Mouse (Mus musculus): Measurements from ENCODE around the gene Plk5. TPM values are rescaled to one million over a fixed set of nuclear protein-coding genes. Genes with fewer than 3 reads are reported as not detected.

Plk5 gene
- polyA plus RNA-seq, 1 experiment: 11.1 TPM

DNA sequence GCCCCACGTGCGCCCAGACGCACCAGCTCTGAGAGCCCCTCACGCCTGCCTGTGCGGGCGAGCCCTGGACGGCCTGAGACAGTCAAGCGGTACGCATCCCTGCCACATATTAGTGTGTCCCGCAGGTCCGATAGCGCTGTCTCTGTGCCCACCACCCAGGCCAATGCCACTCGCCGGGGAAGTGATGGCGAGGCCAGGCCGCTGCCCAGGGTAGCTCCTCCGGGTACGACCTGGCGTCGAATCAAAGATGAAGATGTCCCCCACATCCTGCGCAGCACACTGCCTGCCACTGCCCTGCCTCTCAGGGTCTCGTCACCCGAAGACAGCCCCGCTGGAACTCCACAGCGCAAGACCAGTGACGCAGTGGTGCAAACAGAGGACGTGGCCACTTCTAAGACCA, 40.9 kb upstream of the Plk5 start:
- Histone ChIP-seq H3K36me3 (ENCODE audit: control insufficient read depth, insufficient read depth, low read length, poor library complexity, severe bottlenecking) (no peaks in the 10 kb centered on the region), H3K27me3 (ENCODE audit: control insufficient read depth, insufficient read depth, low read length, poor library complexity, severe bottlenecking) (no peaks in the 10 kb centered on the region), H3K4me3 (ENCODE audit: low read depth, low read length) (peak overlapping the region; percentile 14), H3K4me1 (ENCODE audit: control insufficient read depth, insufficient read depth, low read length) (no peaks in the 10 kb centered on the region), H3K9me3 (replicated peaks; ENCODE audit: control insufficient read depth, insufficient read depth, low read length, poor library complexity, severe bottlenecking) (no peaks in the 10 kb centered on the region), H3K27ac (ENCODE audit: insufficient read depth, low read length) (no peak overlapping the region), H3K9ac (ENCODE audit: low read depth, poor library complexity, severe bottlenecking) (0 out of 2 replicates have a peak overlapping the region, but pooled peaks have one; percentile 9)
- TF ChIP-seq CTCF (IDR thresholded peaks at IDR 0.05; ENCODE audit: low read depth, low read length) (no peak), POLR2A (IDR thresholded peaks at IDR 0.05; ENCODE audit: insufficient read depth, low read length) (no peak), EP300 (IDR thresholded peaks at IDR 0.05; ENCODE audit: insufficient read depth, low read depth, low read length) (no peak)

DNA sequence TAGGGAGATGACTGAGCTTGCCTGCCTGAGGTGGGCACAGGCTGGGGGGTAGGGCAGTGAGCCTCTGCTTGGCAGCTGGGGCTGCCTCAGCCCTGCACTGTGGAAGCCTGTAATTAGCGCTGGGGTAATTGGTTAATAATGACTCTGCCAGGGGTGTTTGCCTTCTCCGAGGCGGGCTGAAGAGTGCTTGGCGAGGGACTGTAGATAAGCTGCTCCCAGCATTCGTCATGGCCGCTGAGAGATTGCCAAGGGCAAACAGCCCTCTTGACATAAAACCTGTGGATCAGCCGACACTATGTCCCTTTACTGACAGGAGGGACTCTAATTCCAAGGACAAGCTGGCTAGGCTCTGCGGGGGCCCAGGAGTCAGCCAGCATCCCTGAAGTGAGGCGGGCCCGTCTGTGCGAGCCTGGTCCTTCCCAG, 39.9 kb upstream of the Plk5 start:
- Histone ChIP-seq H3K4me3 (ENCODE audit: low read depth, low read length) (no peak overlapping the region), H3K27ac (ENCODE audit: insufficient read depth, low read length) (no peak overlapping the region), H3K4me1 (ENCODE audit: control insufficient read depth, insufficient read depth, low read length) (peaks cover 1% of the 10 kb centered on the region), H3K9me3 (replicated peaks; ENCODE audit: control insufficient read depth, insufficient read depth, low read length, poor library complexity, severe bottlenecking) (no peaks in the 10 kb centered on the region), H3K9ac (ENCODE audit: low read depth, poor library complexity, severe bottlenecking) (no peak overlapping the region), H3K27me3 (ENCODE audit: control insufficient read depth, insufficient read depth, low read length, poor library complexity, severe bottlenecking) (no peaks in the 10 kb centered on the region), H3K36me3 (ENCODE audit: control insufficient read depth, insufficient read depth, low read length, poor library complexity, severe bottlenecking) (no peaks in the 10 kb centered on the region)
- TF ChIP-seq POLR2A (IDR thresholded peaks at IDR 0.05; ENCODE audit: insufficient read depth, low read length) (no peak), EP300 (IDR thresholded peaks at IDR 0.05; ENCODE audit: insufficient read depth, low read depth, low read length) (no peak), CTCF (IDR thresholded peaks at IDR 0.05; ENCODE audit: low read depth, low read length) (no peak)

DNA sequence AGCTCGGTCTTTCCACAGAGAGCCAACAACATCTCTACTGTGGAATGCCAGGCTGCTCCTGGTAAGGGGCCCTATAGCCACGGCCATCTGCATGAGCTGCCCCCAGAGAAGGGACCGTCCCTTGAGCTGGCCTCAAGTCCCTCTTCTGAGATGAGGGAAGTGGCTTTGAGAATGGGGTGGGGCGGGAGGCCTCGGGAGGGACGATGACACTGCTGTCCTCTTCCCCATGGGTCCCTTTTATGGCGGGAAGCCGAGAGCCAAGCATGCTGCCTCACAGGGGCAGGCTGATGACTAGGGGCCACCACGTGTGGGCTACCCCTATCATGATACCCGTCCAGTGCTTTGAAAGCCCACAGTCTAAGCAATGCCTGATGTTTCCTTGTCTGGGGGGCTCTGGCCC, 39.2 kb upstream of the Plk5 start:
- no peak overlapping the region for H3K27ac ChIP-seq (ENCODE audit: insufficient read depth, low read length)
- no peaks in the 10 kb centered on the region for H3K27me3 ChIP-seq (ENCODE audit: control insufficient read depth, insufficient read depth, low read length, poor library complexity, severe bottlenecking)
- no peaks in the 10 kb centered on the region for H3K36me3 ChIP-seq (ENCODE audit: control insufficient read depth, insufficient read depth, low read length, poor library complexity, severe bottlenecking)
- TF ChIP-seq CTCF (IDR thresholded peaks at IDR 0.05; ENCODE audit: low read depth, low read length) (no peak), POLR2A (IDR thresholded peaks at IDR 0.05; ENCODE audit: insufficient read depth, low read length) (no peak), EP300 (IDR thresholded peaks at IDR 0.05; ENCODE audit: insufficient read depth, low read depth, low read length) (no peak)
- H3K9ac ChIP-seq (ENCODE audit: low read depth, poor library complexity, severe bottlenecking): no peak overlapping the region
- H3K4me1 ChIP-seq (ENCODE audit: control insufficient read depth, insufficient read depth, low read length): peaks cover 1% of the 10 kb centered on the region
- H3K4me3 ChIP-seq (ENCODE audit: low read depth, low read length): no peak overlapping the region
- no peaks in the 10 kb centered on the region for H3K9me3 ChIP-seq (replicated peaks; ENCODE audit: control insufficient read depth, insufficient read depth, low read length, poor library complexity, severe bottlenecking)

DNA sequence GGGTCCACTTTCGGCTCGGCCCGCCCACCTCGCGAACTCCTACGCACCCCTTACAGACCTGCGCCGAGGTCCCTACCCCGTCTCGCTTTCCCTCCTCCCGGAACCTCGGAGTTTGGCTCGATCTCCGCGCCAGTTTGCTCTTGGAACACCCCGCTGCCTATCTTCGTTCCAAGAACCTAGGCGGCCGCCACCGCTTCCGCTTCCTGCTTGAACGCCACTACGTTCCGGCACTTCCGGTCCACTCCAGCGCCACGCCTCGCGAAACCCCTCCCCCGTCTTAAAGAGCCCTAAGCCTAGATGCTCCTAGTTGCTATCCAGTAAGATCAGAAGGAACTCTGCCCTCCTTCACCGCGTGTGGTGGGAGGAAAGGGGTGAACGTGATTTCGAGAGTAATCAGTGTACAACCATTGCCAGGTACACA, 35.9 kb upstream of the Plk5 start, which contains the start of gene 2310011J03Rik:
Gene 2310011J03Rik, minus strand, starts transcription at position 198 of the 421 bp plus-strand sequence.
- Histone ChIP-seq H3K27me3 (ENCODE audit: control insufficient read depth, insufficient read depth, low read length, poor library complexity, severe bottlenecking) (no peaks in the 10 kb centered on the region), H3K9me3 (replicated peaks; ENCODE audit: control insufficient read depth, insufficient read depth, low read length, poor library complexity, severe bottlenecking) (no peaks in the 10 kb centered on the region), H3K4me1 (ENCODE audit: control insufficient read depth, insufficient read depth, low read length) (peaks cover 1% of the 10 kb centered on the region), H3K9ac (ENCODE audit: low read depth, poor library complexity, severe bottlenecking) (peak within 1 kb of the TSS; percentile 67), H3K27ac (ENCODE audit: insufficient read depth, low read length) (peak within 1 kb of the TSS; percentile 37; the same call in 1 of the 2 replicates), H3K36me3 (ENCODE audit: control insufficient read depth, insufficient read depth, low read length, poor library complexity, severe bottlenecking) (no peaks in the 10 kb centered on the region), H3K4me3 (ENCODE audit: low read depth, low read length) (peak within 1 kb of the TSS; percentile 83)
- TF ChIP-seq CTCF (IDR thresholded peaks at IDR 0.05; ENCODE audit: low read depth, low read length): no peak
- no peak for TF ChIP-seq POLR2A (IDR thresholded peaks at IDR 0.05; ENCODE audit: insufficient read depth, low read length)
- no peak for TF ChIP-seq EP300 (IDR thresholded peaks at IDR 0.05; ENCODE audit: insufficient read depth, low read depth, low read length)

DNA sequence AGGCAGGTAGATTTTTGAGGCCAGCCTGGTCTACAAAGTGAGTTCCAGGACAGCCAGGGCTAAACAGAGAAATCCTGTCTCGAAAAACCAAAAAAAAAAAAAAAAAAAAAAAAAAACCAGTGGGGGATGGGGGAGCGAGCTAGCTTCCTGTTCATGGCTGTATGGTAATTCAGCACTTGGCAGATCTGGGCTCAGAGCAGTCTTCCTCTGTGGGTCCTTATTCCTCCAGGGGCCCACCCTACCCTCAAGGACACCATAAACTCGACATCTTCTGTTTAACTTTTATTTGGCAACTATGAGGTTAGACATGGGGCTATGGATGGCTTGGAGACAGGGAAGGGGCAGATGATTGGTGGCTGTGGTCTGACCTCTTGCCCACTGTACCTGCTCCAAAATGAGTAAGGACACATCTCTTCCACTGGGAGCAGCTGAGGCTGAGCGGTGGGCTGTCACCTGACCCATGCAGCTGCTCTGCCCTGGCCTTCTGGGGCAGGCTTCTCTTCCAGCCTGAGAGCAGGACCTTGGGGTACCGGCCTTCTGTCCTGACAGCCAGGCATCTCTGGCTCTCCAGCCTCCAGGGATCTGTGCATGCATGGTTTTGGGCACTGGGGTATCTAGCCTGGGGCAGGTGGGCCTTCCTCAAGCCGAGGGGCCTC, 35.1 kb upstream of the Plk5 start:
- peaks cover 1% of the 10 kb centered on the region for H3K4me1 ChIP-seq (ENCODE audit: control insufficient read depth, insufficient read depth, low read length)
- H3K9ac ChIP-seq (ENCODE audit: low read depth, poor library complexity, severe bottlenecking): no peak overlapping the region
- H3K36me3 ChIP-seq (ENCODE audit: control insufficient read depth, insufficient read depth, low read length, poor library complexity, severe bottlenecking): no peaks in the 10 kb centered on the region
- no peak overlapping the region for H3K27ac ChIP-seq (ENCODE audit: insufficient read depth, low read length)
- H3K9me3 ChIP-seq (replicated peaks; ENCODE audit: control insufficient read depth, insufficient read depth, low read length, poor library complexity, severe bottlenecking): no peaks in the 10 kb centered on the region
- H3K27me3 ChIP-seq (ENCODE audit: control insufficient read depth, insufficient read depth, low read length, poor library complexity, severe bottlenecking): no peaks in the 10 kb centered on the region
- TF ChIP-seq EP300 (IDR thresholded peaks at IDR 0.05; ENCODE audit: insufficient read depth, low read depth, low read length) (no peak), CTCF (IDR thresholded peaks at IDR 0.05; ENCODE audit: low read depth, low read length) (no peak), POLR2A (IDR thresholded peaks at IDR 0.05; ENCODE audit: insufficient read depth, low read length) (no peak)
- no peak overlapping the region for H3K4me3 ChIP-seq (ENCODE audit: low read depth, low read length)

All from ES-Bruce4 (cell line).